Mouse (Mus musculus) small intestine, adult 2 months (tissue): ENCODE data around the gene LTO1. TPM values are rescaled to one million over a fixed set of nuclear protein-coding genes. Genes with fewer than 3 reads are reported as not detected.
"Not testable (repeated sequence)": the region's sequence is repeated elsewhere in the genome, so short reads cannot be mapped to it uniquely, and the experiment has no call there.

Experiments used
- H3K27ac ChIP-seq: fragments of 200-500 bp; 2 replicates; pipeline ENCODE4 v1.5.1; 2012; ENCODE audit warnings: low read depth, low read length, control low read depth, inconsistent platforms; ENCODE audit not compliant: insufficient read depth
- H3K27me3 ChIP-seq: fragments of 200-500 bp; 2 replicates; pipeline ENCODE4 v1.6.1; 2012; ENCODE audit warnings: mild to moderate bottlenecking, moderate library complexity, low read length, inconsistent platforms; ENCODE audit not compliant: control insufficient read depth, insufficient read depth
- H3K36me3 ChIP-seq: fragments of 200-500 bp; 2 replicates; pipeline ENCODE4 v1.6.1; 2012; ENCODE audit warnings: mild to moderate bottlenecking, low read length, control low read depth, inconsistent platforms; ENCODE audit not compliant: control insufficient read depth, insufficient read depth
- H3K4me1 ChIP-seq: fragments of 200-500 bp; 2 replicates; pipeline ENCODE4 v1.6.1; 2012; ENCODE audit warnings: low read length, inconsistent platforms, mixed read lengths; ENCODE audit not compliant: control insufficient read depth, insufficient read depth, insufficient read length
- H3K4me3 ChIP-seq: fragments of 200-500 bp; 2 replicates; pipeline ENCODE4 v1.5.1; 2012; ENCODE audit warnings: low read depth, mild to moderate bottlenecking, control low read depth, inconsistent platforms, low read length, moderate library complexity
- CTCF ChIP-seq: fragments of 200-500 bp; IDR thresholded peaks from 2 replicates; pipeline ENCODE4 v1.5.1; 2012; ENCODE audit warnings: low read depth, mild to moderate bottlenecking, control low read depth, inconsistent platforms, low read length, moderate library complexity, mixed read lengths; ENCODE audit not compliant: insufficient replicate concordance, insufficient read length; ENCODE audit errors: extremely low read depth
- POLR2A ChIP-seq: fragments of 200-500 bp; IDR thresholded peaks from 2 replicates; pipeline ENCODE4 v1.6.1; 2012; ENCODE audit warnings: low read depth, mild to moderate bottlenecking, control low read depth, inconsistent platforms, low read length, moderate library complexity
- WGBS: fragments of 180-500 bp; shearing (Covaris S2); methylation state at CpG from one replicate; pipeline ENCODE4 v1.1.7; 2018; 5-methylcytosine and 5-hydroxymethylcytosine counted together
- polyA plus RNA-seq: library from polyadenylated mRNA; depleted of rRNA; stranded (reverse); fragments of >200 nt; gene quantifications from 2 replicates; pipeline ENCODE4 v1.2.3, GENCODE M21; 2012

The LTO1 gene
- polyA plus RNA-seq, 1 experiment, result 14.1 TPM

DNA sequence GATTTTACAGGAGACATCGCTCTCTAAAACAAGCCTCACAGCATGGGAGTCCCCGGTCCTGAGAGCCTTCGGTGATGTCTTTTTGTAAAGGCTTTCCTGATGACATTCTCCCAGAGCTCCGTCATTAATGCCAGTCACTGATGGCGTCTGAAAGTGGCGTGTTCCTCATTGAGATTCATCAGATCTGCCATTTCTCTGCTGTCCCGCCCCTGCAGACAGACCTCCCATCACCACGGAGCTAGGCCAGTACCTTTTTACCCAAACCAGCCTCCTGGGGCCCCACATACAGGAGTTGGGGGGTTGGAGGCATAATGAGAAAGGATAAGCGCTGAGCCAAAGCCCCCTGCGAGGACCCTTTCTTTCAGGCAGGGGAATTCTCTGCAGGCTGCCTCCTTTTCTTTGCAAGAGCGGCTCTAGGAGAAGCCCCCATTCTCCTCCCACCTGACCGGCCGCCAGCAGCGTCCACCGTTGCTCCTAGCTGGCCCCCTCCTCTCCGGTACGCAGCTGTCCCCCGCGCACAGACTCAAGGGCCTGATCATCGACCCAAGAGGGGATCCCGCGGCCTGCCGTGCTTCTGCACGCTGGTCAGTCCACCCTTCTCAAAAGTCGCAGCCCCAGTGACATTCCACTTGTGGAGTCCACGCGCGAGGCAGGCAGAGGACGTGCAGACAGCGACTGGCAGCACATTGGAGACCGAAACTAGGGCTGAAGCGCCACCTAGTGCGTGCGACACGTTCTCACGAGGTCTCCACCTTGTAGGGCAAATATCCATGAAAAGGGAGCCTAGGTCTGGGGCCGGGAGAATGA, 19.4 kb upstream of the LTO1 start:
- Histone ChIP-seq H3K4me3 (peak overlapping the region; percentile 49), H3K27me3 (peaks cover 35% of the 10 kb centered on the region), H3K4me1 (peaks cover 15% of the 10 kb centered on the region), H3K36me3 (no peaks in the 10 kb centered on the region), H3K27ac (no peak overlapping the region)
- TF ChIP-seq POLR2A, result no peak
- TF ChIP-seq CTCF, result peak; percentile 55; the same call in 1 of the 2 replicates
- WGBS, result 1% methylated on average over 37 of the region's 37 CpGs

DNA sequence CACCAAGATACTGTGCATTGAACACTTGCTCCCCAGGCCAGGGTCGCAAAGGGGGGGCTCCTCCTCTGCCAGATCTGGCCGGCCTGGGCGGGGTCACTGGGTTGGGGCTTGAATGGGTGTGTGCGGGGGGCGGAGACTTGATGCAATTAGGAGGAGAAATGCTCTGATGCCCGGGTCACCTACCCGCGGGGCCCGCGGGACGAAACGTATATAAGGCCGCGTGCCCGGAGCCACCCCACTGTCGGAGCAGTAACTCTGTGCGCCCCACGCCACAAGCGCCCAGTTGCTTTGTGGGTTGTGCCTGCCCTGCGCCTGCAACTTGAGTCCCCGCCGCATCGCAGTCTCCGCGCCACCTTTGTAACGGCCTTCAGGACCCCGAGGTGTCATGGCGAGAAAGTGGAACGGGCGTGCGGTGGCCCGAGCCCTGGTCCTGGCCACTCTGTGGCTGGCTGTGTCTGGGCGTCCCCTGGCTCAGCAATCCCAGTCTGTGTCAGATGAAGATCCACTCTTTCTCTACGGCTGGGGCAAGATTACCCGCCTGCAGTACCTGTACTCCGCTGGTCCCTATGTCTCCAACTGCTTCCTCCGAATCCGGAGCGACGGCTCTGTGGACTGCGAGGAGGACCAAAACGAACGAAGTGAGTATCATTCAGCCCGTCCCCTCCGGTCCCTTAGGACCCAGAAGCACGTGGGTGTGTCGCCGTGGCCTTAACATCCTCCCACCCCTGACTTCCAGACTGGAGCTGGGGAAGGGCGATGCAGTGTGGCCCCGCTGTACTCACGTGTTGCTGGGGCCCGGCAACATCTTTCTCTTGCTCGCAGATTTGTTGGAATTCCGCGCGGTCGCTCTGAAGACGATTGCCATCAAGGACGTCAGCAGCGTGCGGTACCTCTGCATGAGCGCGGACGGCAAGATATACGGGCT, 18.3 kb upstream of the LTO1 start, which contains the start of gene Fgf15:
Fgf15 (plus strand) TSS at position 238 of the 925 bp plus-strand sequence.
- H3K27me3 ChIP-seq, result peaks cover 38% of the 10 kb centered on the region
- H3K27ac ChIP-seq, result no peak within 1 kb of the TSS
- peaks cover 15% of the 10 kb centered on the region for H3K4me1 ChIP-seq
- WGBS, result 2% methylated on average over 65 of the region's 65 CpGs
- TF ChIP-seq CTCF (no peak), POLR2A (no peak)
- no peaks in the 10 kb centered on the region for H3K36me3 ChIP-seq
- peak within 1 kb of the TSS; percentile 49 for H3K4me3 ChIP-seq

DNA sequence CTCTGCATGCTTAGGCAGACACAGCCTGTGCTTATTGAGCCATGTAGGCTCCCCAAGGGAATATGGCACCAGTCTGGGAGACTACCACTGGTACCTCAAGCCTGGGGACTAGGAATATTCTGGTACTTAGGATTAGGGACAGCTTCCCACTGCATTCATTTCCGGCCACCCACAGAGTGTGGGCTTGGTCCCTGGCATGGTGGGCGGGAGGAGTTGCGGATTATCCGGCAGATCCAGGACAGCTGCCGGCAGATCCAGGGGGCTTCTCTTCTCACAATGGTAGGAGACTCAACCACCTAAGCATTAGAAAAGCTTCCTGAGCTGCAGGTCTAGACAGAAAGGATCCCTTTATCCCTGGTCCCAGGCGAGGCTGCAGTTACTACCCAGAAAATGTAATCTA, 16.4 kb upstream of the LTO1 start:
- 77% methylated on average over 6 of the region's 6 CpGs for WGBS
- Histone ChIP-seq H3K4me3 (no peak overlapping the region), H3K27ac (no peak overlapping the region), H3K36me3 (no peaks in the 10 kb centered on the region), H3K27me3 (peaks cover 38% of the 10 kb centered on the region), H3K4me1 (peaks cover 15% of the 10 kb centered on the region)
- TF ChIP-seq CTCF (no peak), POLR2A (no peak)

DNA sequence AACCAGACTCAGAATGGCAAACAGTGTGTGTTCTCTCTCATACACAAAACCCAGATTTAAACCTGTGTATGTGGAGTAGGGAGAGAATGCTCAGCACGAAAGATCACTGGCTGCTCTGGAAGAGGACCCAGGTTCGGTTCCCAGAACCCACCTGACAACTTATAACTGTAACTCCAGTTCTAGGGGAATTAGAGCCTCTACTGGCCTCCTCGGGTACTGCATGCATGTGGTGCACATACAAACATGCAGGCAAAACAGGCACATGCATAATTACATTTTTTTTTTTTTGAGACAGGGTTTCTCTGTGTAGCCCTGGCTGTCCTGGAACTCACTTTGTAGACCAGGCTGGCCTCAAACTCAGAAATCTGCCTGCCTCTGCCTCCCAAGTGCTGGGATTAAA, 9.4 kb upstream of the LTO1 start:
- H3K4me3 ChIP-seq, H3K4me1 ChIP-seq, H3K36me3 ChIP-seq, H3K27ac ChIP-seq, H3K27me3 ChIP-seq: not testable (repeated sequence)
- 91% methylated on average over 3 of the region's 3 CpGs for WGBS

DNA sequence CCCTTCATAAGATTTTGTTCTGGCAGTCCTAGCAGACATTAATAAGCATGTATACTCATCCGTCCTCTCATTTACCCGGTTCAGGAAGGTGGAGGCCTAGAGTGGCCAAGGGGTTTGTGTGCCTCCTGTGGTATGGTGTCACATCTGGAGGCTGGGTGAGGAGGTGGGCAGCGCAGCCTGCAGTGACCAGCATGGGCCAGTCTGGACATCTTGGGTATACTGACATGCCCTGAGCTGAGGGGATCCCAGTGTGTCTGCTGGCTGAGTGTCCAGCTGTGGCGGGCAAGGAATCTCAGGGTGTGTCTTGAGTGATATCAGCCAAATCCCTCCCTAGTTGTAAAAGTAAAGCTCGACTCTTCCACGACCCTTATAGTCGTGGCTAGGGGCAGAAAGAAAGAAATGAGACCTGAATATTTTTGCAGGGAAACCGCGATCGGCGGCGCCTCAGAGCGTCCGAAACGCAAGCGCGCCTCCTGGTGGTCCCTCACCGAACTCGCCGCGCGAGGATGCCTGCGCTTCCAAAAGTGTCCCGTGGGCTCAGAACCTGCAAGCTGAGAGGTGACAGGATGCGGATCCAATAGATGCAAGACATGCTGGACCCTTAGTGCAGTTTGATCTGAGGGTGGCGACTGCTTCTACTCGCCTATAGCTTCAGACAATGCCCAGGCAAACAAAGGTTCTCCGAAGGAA, 8.0 kb upstream of the LTO1 start:
- WGBS, result 11% methylated on average over 28 of the region's 28 CpGs
- Histone ChIP-seq H3K4me3 (no peak overlapping the region), H3K27me3 (peaks cover 3% of the 10 kb centered on the region; the same call in 1 of the 2 replicates), H3K27ac (no peak overlapping the region), H3K36me3 (no peaks in the 10 kb centered on the region), H3K4me1 (no peaks in the 10 kb centered on the region)
- TF ChIP-seq CTCF, result peak; percentile 78
- no peak for TF ChIP-seq POLR2A

DNA sequence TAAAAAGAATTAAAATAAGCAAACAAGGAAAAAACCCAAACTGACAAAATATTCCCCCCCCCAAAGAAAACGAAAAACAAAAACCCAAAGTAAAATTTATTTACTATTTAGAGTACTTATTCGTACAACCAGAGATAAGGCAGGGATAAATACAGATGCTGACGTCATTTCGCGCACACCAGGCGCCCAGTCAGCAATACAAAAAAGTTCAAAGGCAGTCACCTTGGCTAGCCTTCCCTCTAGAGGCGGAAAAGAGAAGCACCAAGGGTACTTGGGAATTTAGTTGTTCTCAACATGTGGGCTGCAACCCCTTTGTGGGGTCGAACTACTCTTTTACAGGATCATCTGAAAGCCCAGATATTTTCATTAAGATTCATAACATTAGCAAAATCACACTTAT, 7.1 kb upstream of the LTO1 start:
- 7% methylated on average over 8 of the region's 8 CpGs for WGBS
- peak; percentile 27; the same call in 1 of the 2 replicates for TF ChIP-seq CTCF
- TF ChIP-seq POLR2A, result no peak

DNA sequence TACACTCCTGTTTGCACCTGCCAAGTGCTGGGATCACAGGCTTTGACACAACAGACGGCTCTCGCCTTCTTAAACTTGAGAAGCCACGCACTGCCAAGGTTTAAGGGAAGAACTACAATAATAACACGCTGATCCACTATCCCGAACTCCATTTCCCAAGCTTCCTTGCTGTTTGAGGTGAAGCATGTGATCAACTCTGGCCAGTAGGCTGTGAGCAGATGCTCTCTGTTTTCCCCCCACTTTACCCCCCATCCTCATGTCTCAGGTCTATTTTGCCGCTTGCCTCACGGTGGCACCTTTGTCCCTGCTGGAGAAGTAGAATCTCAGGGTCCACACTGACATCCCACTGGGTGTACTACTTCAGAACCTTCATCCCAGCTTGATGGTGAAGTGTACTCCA, 6.2 kb upstream of the LTO1 start:
- H3K4me1 ChIP-seq, result no peaks in the 10 kb centered on the region
- no peak overlapping the region for H3K4me3 ChIP-seq
- TF ChIP-seq POLR2A (no peak), CTCF (no peak)
- H3K27ac ChIP-seq, result no peak overlapping the region
- peaks cover 3% of the 10 kb centered on the region; the same call in 1 of the 2 replicates for H3K27me3 ChIP-seq
- H3K36me3 ChIP-seq, result no peaks in the 10 kb centered on the region
- 39% methylated on average over 7 of the region's 7 CpGs for WGBS

More for the DNA sequence above, 7.1 kb upstream of the LTO1 start:
- Histone ChIP-seq H3K36me3 (no peaks in the 10 kb centered on the region), H3K4me3 (no peak overlapping the region), H3K4me1 (no peaks in the 10 kb centered on the region), H3K27me3 (peaks cover 3% of the 10 kb centered on the region; the same call in 1 of the 2 replicates), H3K27ac (no peak overlapping the region)
